Mouse (Mus musculus) hindbrain, embryonic 15.5 days (tissue): ENCODE results near the gene Akr1c14. TPM values are rescaled to one million over a fixed set of nuclear protein-coding genes. Genes with fewer than 3 reads are reported as not detected.

ENCODE experiments used
- ATAC-seq: fragments of 200-750 bp; cut with Nextera tagmentation; 2 replicates; pipeline ENCODE4 v1.8.0; 2017; ENCODE audit warnings: low read depth, moderate number of reproducible peaks, moderate TSS enrichment; ENCODE audit not compliant: low FRiP score
- H3K27ac ChIP-seq: fragments of 300-500 bp; sonication (generic); replicated peaks from 2 replicates; pipeline ENCODE4 v1.5.1; 2015; ENCODE audit warnings: mild to moderate bottlenecking, inconsistent platforms
- H3K27me3 ChIP-seq: fragments of 300-500 bp; sonication (generic); 2 replicates; pipeline ENCODE4 v1.6.1; 2015; ENCODE audit warnings: control low read depth, inconsistent platforms
- H3K36me3 ChIP-seq: fragments of 300-500 bp; sonication (generic); 2 replicates; pipeline ENCODE4 v1.6.1; 2015; ENCODE audit warnings: control low read depth, inconsistent platforms
- H3K4me1 ChIP-seq: fragments of 300-500 bp; sonication (generic); replicated peaks from 2 replicates; pipeline ENCODE4 v1.6.1; 2015; ENCODE audit warnings: control low read depth, inconsistent platforms
- H3K4me2 ChIP-seq: fragments of 300-500 bp; sonication (generic); 2 replicates; pipeline ENCODE4 v1.6.1; 2015; ENCODE audit warnings: moderate library complexity, mild to moderate bottlenecking, inconsistent platforms
- H3K4me3 ChIP-seq: fragments of 300-500 bp; sonication (generic); 2 replicates; pipeline ENCODE4 v1.5.1; 2015; ENCODE audit warnings: mild to moderate bottlenecking, inconsistent platforms
- H3K9ac ChIP-seq: fragments of 300-500 bp; sonication (generic); 2 replicates; pipeline ENCODE4 v1.6.1; 2015; ENCODE audit warnings: inconsistent platforms
- H3K9me3 ChIP-seq: fragments of 300-500 bp; sonication (generic); 2 replicates; pipeline ENCODE4 v1.6.1; 2016; ENCODE audit warnings: control low read depth, inconsistent platforms
- WGBS: fragments of 180-500 bp; shearing (Covaris S2); methylation state at CpG from one replicate; pipeline ENCODE4 v1.1.7; 2015; 5-methylcytosine and 5-hydroxymethylcytosine counted together
- polyA plus RNA-seq: library from polyadenylated mRNA; unstranded; fragments of >200 nt; fragmentation: Nextera tagmentation; extraction: Ambion mirVana; gene quantifications from 2 replicates; pipeline ENCODE4 v1.2.1, GENCODE M21; 2015

Akr1c14 gene
- polyA plus RNA-seq, 1 experiment from 2014 or later, result 0.75 TPM

GRCm38 (mm10) chr13:4129100-4129499 is 80.3 kb downstream of the Akr1c14 start:
- 46% methylated on average over 5 of the region's 5 CpGs for WGBS
- no peaks in the 10 kb centered on the region for H3K27me3 ChIP-seq
- H3K4me1 ChIP-seq, result no peaks in the 10 kb centered on the region
- no peak overlapping the region for H3K27ac ChIP-seq
- no peak overlapping the region for H3K4me3 ChIP-seq
- no peak for ATAC-seq
- H3K36me3 ChIP-seq, result no peaks in the 10 kb centered on the region
- H3K9me3 ChIP-seq, result no peaks in the 10 kb centered on the region
- H3K4me2 ChIP-seq, result no peak overlapping the region
- no peak overlapping the region for H3K9ac ChIP-seq

GRCm38 (mm10) chr13:4131317-4131716 is 82.5 kb downstream of the Akr1c14 start:
- H3K4me3 ChIP-seq, result no peak overlapping the region
- ATAC-seq, result no peak
- no peaks in the 10 kb centered on the region for H3K36me3 ChIP-seq
- no peaks in the 10 kb centered on the region for H3K4me1 ChIP-seq
- no peak overlapping the region for H3K9ac ChIP-seq
- no peaks in the 10 kb centered on the region for H3K9me3 ChIP-seq
- H3K27me3 ChIP-seq, result no peaks in the 10 kb centered on the region
- 83% methylated on average over 1 of the region's 1 CpGs for WGBS
- H3K4me2 ChIP-seq, result no peak overlapping the region
- no peak overlapping the region for H3K27ac ChIP-seq

GRCm38 (mm10) chr13:4131721-4132120 is 82.9 kb downstream of the Akr1c14 start:
- H3K9ac ChIP-seq, result no peak overlapping the region
- WGBS, result 73% methylated on average over 3 of the region's 3 CpGs

GRCm38 (mm10) chr13:4133070-4133469 is 84.3 kb downstream of the Akr1c14 start:
- Histone ChIP-seq H3K27me3 (no peaks in the 10 kb centered on the region), H3K4me1 (no peaks in the 10 kb centered on the region), H3K27ac (no peak overlapping the region), H3K9ac (no peak overlapping the region), H3K36me3 (no peaks in the 10 kb centered on the region), H3K9me3 (no peaks in the 10 kb centered on the region), H3K4me2 (no peak overlapping the region), H3K4me3 (no peak overlapping the region)
- no peak for ATAC-seq
- 41% methylated on average over 2 of the region's 2 CpGs for WGBS

More at GRCm38 (mm10) chr13:4131721-4132120, 82.9 kb downstream of the Akr1c14 start:
- no peaks in the 10 kb centered on the region for H3K4me1 ChIP-seq
- no peaks in the 10 kb centered on the region for H3K9me3 ChIP-seq
- H3K4me3 ChIP-seq, result no peak overlapping the region
- no peak for ATAC-seq
- H3K4me2 ChIP-seq, result no peak overlapping the region
- H3K27ac ChIP-seq, result no peak overlapping the region
- no peaks in the 10 kb centered on the region for H3K27me3 ChIP-seq
- H3K36me3 ChIP-seq, result no peaks in the 10 kb centered on the region

Other genes starting within 250 kb of the Akr1c14 start
- gene Calml3, start 244.7 kb upstream of the Akr1c14 start, polyA plus RNA-seq, result 0.21 TPM in 1 of 2 replicates, not detected in the other
- 0.27 TPM in 1 of 2 replicates, not detected in the other for gene Calm4, start 211.3 kb upstream of the Akr1c14 start, polyA plus RNA-seq
- gene Calm5, start 194.8 kb upstream of the Akr1c14 start, polyA plus RNA-seq, result not detected in 2 replicates
- gene Net1, start 130.8 kb upstream of the Akr1c14 start, polyA plus RNA-seq, result 12.7 and 13.0 TPM in 2 replicates
- gene Tubal3, start 130.7 kb upstream of the Akr1c14 start, polyA plus RNA-seq, result 0.04 TPM in 1 of 2 replicates, not detected in the other
- gene Ucn3, start 103.7 kb upstream of the Akr1c14 start, polyA plus RNA-seq, result 0.14 TPM in 1 of 2 replicates, not detected in the other
- not detected in 2 replicates for gene Akr1c18, start 101.6 kb downstream of the Akr1c14 start, polyA plus RNA-seq
- 3.7 TPM in 2 replicates for gene Akr1c13, start 142.1 kb downstream of the Akr1c14 start, polyA plus RNA-seq
- gene Akr1c19, start 179.7 kb downstream of the Akr1c14 start, polyA plus RNA-seq, result 7.1 and 7.5 TPM in 2 replicates
- 0.22 and 0.25 TPM in 2 replicates for gene Akr1c12, start 230.4 kb downstream of the Akr1c14 start, polyA plus RNA-seq